Mouse (Mus musculus) hindbrain, embryonic 15.5 days (tissue): ENCODE measurements around the gene Twf2. TPM values are rescaled to one million over a fixed set of nuclear protein-coding genes. Genes with fewer than 3 reads are reported as not detected.
A peak's percentile ranks its signal among the peaks of the same experiment; 100 is the strongest.

Experiments
- ATAC-seq: fragments of 200-750 bp; cut with Nextera tagmentation; 2 replicates; pipeline ENCODE4 v1.8.0; 2017; ENCODE audit warnings: low read depth, moderate number of reproducible peaks, moderate TSS enrichment; ENCODE audit not compliant: low FRiP score
- H3K27ac ChIP-seq: fragments of 300-500 bp; sonication (generic); replicated peaks from 2 replicates; pipeline ENCODE4 v1.5.1; 2015; ENCODE audit warnings: mild to moderate bottlenecking, inconsistent platforms
- H3K27me3 ChIP-seq: fragments of 300-500 bp; sonication (generic); 2 replicates; pipeline ENCODE4 v1.6.1; 2015; ENCODE audit warnings: control low read depth, inconsistent platforms
- H3K36me3 ChIP-seq: fragments of 300-500 bp; sonication (generic); 2 replicates; pipeline ENCODE4 v1.6.1; 2015; ENCODE audit warnings: control low read depth, inconsistent platforms
- H3K4me1 ChIP-seq: fragments of 300-500 bp; sonication (generic); replicated peaks from 2 replicates; pipeline ENCODE4 v1.6.1; 2015; ENCODE audit warnings: control low read depth, inconsistent platforms
- H3K4me2 ChIP-seq: fragments of 300-500 bp; sonication (generic); 2 replicates; pipeline ENCODE4 v1.6.1; 2015; ENCODE audit warnings: moderate library complexity, mild to moderate bottlenecking, inconsistent platforms
- H3K4me3 ChIP-seq: fragments of 300-500 bp; sonication (generic); 2 replicates; pipeline ENCODE4 v1.5.1; 2015; ENCODE audit warnings: mild to moderate bottlenecking, inconsistent platforms
- H3K9ac ChIP-seq: fragments of 300-500 bp; sonication (generic); 2 replicates; pipeline ENCODE4 v1.6.1; 2015; ENCODE audit warnings: inconsistent platforms
- H3K9me3 ChIP-seq: fragments of 300-500 bp; sonication (generic); 2 replicates; pipeline ENCODE4 v1.6.1; 2016; ENCODE audit warnings: control low read depth, inconsistent platforms
- WGBS: fragments of 180-500 bp; shearing (Covaris S2); methylation state at CpG from one replicate; pipeline ENCODE4 v1.1.7; 2015; 5-methylcytosine and 5-hydroxymethylcytosine counted together
- polyA plus RNA-seq: library from polyadenylated mRNA; unstranded; fragments of >200 nt; fragmentation: Nextera tagmentation; extraction: Ambion mirVana; gene quantifications from 2 replicates; pipeline ENCODE4 v1.2.1, GENCODE M21; 2015

Twf2 gene
- polyA plus RNA-seq, 1 experiment from 2014 or later: 52.0 TPM

- no peak overlapping the region for H3K27ac ChIP-seq
- H3K36me3 ChIP-seq: peaks cover 89% of the 10 kb centered on the region
- H3K4me3 ChIP-seq: no peak overlapping the region
- no peak for ATAC-seq
- H3K9me3 ChIP-seq: no peaks in the 10 kb centered on the region
- WGBS: 94% methylated on average over 4 of the region's 4 CpGs
- no peaks in the 10 kb centered on the region for H3K27me3 ChIP-seq
- H3K9ac ChIP-seq: no peak overlapping the region
- H3K4me1 ChIP-seq: no peaks in the 10 kb centered on the region
- H3K4me2 ChIP-seq: no peak overlapping the region
Observed at GRCm38 (mm10) chr9:106182146-106182545, 20.8 kb upstream of the Twf2 start.

- Histone ChIP-seq H3K4me3 (no peak overlapping the region), H3K27ac (no peak overlapping the region), H3K27me3 (no peaks in the 10 kb centered on the region), H3K36me3 (peaks cover 90% of the 10 kb centered on the region), H3K4me2 (no peak overlapping the region), H3K9me3 (no peaks in the 10 kb centered on the region), H3K4me1 (no peaks in the 10 kb centered on the region), H3K9ac (no peak overlapping the region)
- no peak for ATAC-seq
- 95% methylated on average over 5 of the region's 5 CpGs for WGBS
Observed at GRCm38 (mm10) chr9:106183996-106184395, 18.9 kb upstream of the Twf2 start.

DNA sequence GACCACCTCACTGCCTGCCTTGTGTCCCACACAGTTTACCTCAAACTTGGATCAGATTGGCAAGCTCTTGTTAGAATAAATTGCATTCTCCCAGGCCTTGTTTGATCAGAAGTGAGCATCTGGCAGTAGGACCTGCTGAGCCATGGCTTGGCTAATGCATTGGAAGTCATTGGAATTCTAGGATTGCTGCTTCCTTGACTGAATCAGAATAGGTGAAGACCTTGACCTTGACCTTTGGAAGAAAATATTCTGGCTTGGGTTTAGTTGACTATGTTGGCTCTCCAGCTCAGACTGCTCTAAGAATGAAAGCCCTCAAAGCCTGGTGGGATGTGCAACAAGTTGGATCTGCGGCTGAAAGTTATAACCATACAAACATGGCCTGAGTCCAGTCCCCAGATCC lies 11.6 kb upstream of the Twf2 start:
- H3K36me3 ChIP-seq: peaks cover 65% of the 10 kb centered on the region
- ATAC-seq: no peak

GRCm38 (mm10) chr9:106192024-106192423 lies 10.9 kb upstream of the Twf2 start:
- Histone ChIP-seq H3K4me1 (peaks cover 15% of the 10 kb centered on the region), H3K36me3 (peaks cover 58% of the 10 kb centered on the region), H3K27ac (no peak overlapping the region), H3K27me3 (no peaks in the 10 kb centered on the region), H3K4me3 (no peak overlapping the region), H3K9ac (no peak overlapping the region), H3K9me3 (no peaks in the 10 kb centered on the region), H3K4me2 (no peak overlapping the region)
- ATAC-seq: no peak
- 93% methylated on average over 8 of the region's 8 CpGs for WGBS

More for the DNA sequence above, 11.6 kb upstream of the Twf2 start:
- 100% methylated on average over 1 of the region's 1 CpGs for WGBS
- H3K27me3 ChIP-seq: no peaks in the 10 kb centered on the region
- H3K4me2 ChIP-seq: no peak overlapping the region
- H3K9me3 ChIP-seq: no peaks in the 10 kb centered on the region
- peaks cover 14% of the 10 kb centered on the region for H3K4me1 ChIP-seq
- H3K9ac ChIP-seq: no peak overlapping the region
- H3K4me3 ChIP-seq: no peak overlapping the region
- H3K27ac ChIP-seq: no peak overlapping the region

- Histone ChIP-seq H3K9ac (no peak overlapping the region), H3K36me3 (peaks cover 48% of the 10 kb centered on the region), H3K4me2 (no peak overlapping the region), H3K4me1 (peaks cover 15% of the 10 kb centered on the region), H3K27me3 (no peaks in the 10 kb centered on the region), H3K4me3 (no peak overlapping the region), H3K9me3 (no peaks in the 10 kb centered on the region), H3K27ac (no peak overlapping the region)
- 82% methylated on average over 1 of the region's 1 CpGs for WGBS
- ATAC-seq: no peak
Observed at GRCm38 (mm10) chr9:106192998-106193397, 9.9 kb upstream of the Twf2 start.

GRCm38 (mm10) chr9:106193930-106194807 lies 8.7 kb upstream of the Twf2 start:
- H3K9ac ChIP-seq: no peak overlapping the region
- H3K4me2 ChIP-seq: no peak overlapping the region
- H3K4me1 ChIP-seq: peaks cover 21% of the 10 kb centered on the region
- H3K27ac ChIP-seq: no peak overlapping the region
- ATAC-seq: no peak
- H3K4me3 ChIP-seq: no peak overlapping the region
- WGBS: 92% methylated on average over 8 of the region's 8 CpGs
- peaks cover 37% of the 10 kb centered on the region for H3K36me3 ChIP-seq
- no peaks in the 10 kb centered on the region for H3K27me3 ChIP-seq
- no peaks in the 10 kb centered on the region for H3K9me3 ChIP-seq

GRCm38 (mm10) chr9:106195693-106196092 lies 7.2 kb upstream of the Twf2 start:
- Histone ChIP-seq H3K36me3 (peaks cover 22% of the 10 kb centered on the region), H3K27me3 (0 out of 2 replicates have a peak, but pooled peaks cover 3% of the 10 kb centered on the region), H3K4me2 (0 out of 2 replicates have a peak overlapping the region, but pooled peaks have one; percentile 8), H3K9me3 (no peaks in the 10 kb centered on the region), H3K4me3 (no peak overlapping the region), H3K9ac (no peak overlapping the region), H3K4me1 (peaks cover 24% of the 10 kb centered on the region), H3K27ac (peak overlapping the region; percentile 67)
- peak; percentile 66 for ATAC-seq
- 68% methylated on average over 8 of the region's 8 CpGs for WGBS

GRCm38 (mm10) chr9:106197081-106197713 lies 5.7 kb upstream of the Twf2 start:
- no peaks in the 10 kb centered on the region for H3K9me3 ChIP-seq
- H3K36me3 ChIP-seq: peaks cover 8% of the 10 kb centered on the region
- 0 out of 2 replicates have a peak, but pooled peaks cover 3% of the 10 kb centered on the region for H3K27me3 ChIP-seq
- H3K4me3 ChIP-seq: no peak overlapping the region
- no peak for ATAC-seq
- H3K4me1 ChIP-seq: peaks cover 26% of the 10 kb centered on the region
- H3K4me2 ChIP-seq: no peak overlapping the region
- no peak overlapping the region for H3K27ac ChIP-seq
- WGBS: 95% methylated on average over 3 of the region's 3 CpGs
- H3K9ac ChIP-seq: no peak overlapping the region

GRCm38 (mm10) chr9:106197732-106198131 lies 5.2 kb upstream of the Twf2 start:
- Histone ChIP-seq H3K27ac (no peak overlapping the region), H3K9me3 (no peaks in the 10 kb centered on the region), H3K36me3 (peaks cover 3% of the 10 kb centered on the region; the same call in 1 of the 2 replicates), H3K27me3 (0 out of 2 replicates have a peak, but pooled peaks cover 3% of the 10 kb centered on the region), H3K4me1 (peaks cover 29% of the 10 kb centered on the region), H3K9ac (no peak overlapping the region), H3K4me3 (no peak overlapping the region), H3K4me2 (no peak overlapping the region)
- ATAC-seq: no peak
- WGBS: 92% methylated on average over 9 of the region's 9 CpGs

- Histone ChIP-seq H3K9ac (peak overlapping the region; percentile 56), H3K36me3 (no peaks in the 10 kb centered on the region), H3K4me2 (peak overlapping the region; percentile 76), H3K27me3 (0 out of 2 replicates have a peak, but pooled peaks cover 3% of the 10 kb centered on the region), H3K4me1 (peaks cover 37% of the 10 kb centered on the region), H3K9me3 (no peaks in the 10 kb centered on the region), H3K4me3 (peak overlapping the region; percentile 54), H3K27ac (no peak overlapping the region)
- under 1% methylated on average over 40 of the region's 51 CpGs for WGBS
- peak; percentile 16; the same call in 1 of the 2 replicates for ATAC-seq
Observed at GRCm38 (mm10) chr9:106198962-106199458, 3.9 kb upstream of the Twf2 start.

- 43% methylated on average over 18 of the region's 18 CpGs for WGBS
- H3K27me3 ChIP-seq: 0 out of 2 replicates have a peak, but pooled peaks cover 3% of the 10 kb centered on the region
Observed at GRCm38 (mm10) chr9:106199535-106200272, 3.2 kb upstream of the Twf2 start, which contains the start of gene Ppm1m. TSS of gene Ppm1m (minus strand) at chr9:106199746.

More at GRCm38 (mm10) chr9:106199535-106200272, 3.2 kb upstream of the Twf2 start, which contains the start of gene Ppm1m:
- Histone ChIP-seq H3K4me1 (peaks cover 44% of the 10 kb centered on the region), H3K4me3 (peak within 1 kb of the TSS; percentile 54), H3K9me3 (no peaks in the 10 kb centered on the region), H3K9ac (peak within 1 kb of the TSS; percentile 56), H3K36me3 (no peaks in the 10 kb centered on the region), H3K27ac (no peak within 1 kb of the TSS), H3K4me2 (peak within 1 kb of the TSS; percentile 76)
- no peak for ATAC-seq
